In the genomic region with DNA sequence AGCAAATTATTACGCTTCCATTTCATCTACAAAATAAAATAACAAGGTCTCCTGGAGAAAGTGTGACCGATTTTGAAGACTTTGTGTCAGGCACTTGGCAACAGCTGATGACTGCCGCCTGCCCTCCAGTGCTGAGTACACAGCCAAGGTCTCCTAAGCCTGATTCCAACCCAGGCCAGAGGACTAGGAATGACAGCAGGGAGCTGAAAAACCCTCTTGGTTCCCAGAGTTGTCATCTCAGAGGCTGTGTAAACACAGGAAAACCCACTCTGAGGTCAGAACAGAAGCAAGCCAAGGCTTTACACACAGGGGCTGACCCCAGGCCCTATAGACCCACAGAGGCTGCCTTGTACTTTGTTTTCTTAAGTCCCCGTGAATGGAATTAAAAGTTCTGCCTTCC, we compare ENCODE assay signal across 11 mouse cellular contexts. TPM values are rescaled to one million over a fixed set of nuclear protein-coding genes. Genes with fewer than 3 reads are reported as not detected.
DNase-seq lines count a peak whose midpoint lies in the region; ATAC-seq and TF ChIP-seq lines count a peak whose summit lies in the region.
"Had no signal": no experiment of that assay in that cellular context is flagged by ENCODE, and none has a peak within 500 bp of the region (broad histone marks: within the 10 kb centered on the region; RNA-seq: fewer than 3 reads in every experiment).

No protein-coding gene starts in this region.

- H3K4me1 ChIP-seq in heart, embryonic 13.5 days, result peaks cover 30% of the 10 kb centered on the region
- H3K4me1 ChIP-seq in lung, embryonic 15.5 days, result peaks cover 27% of the 10 kb centered on the region
- H3K4me1 ChIP-seq in lung, adult 2 months (ENCODE audit: control insufficient read depth, insufficient read depth, low read length), result peaks cover 32% of the 10 kb centered on the region
- H3K4me1 ChIP-seq in stomach, embryonic 16.5 days (ENCODE audit: control insufficient read depth, insufficient read depth, low read length), result peaks cover 28% of the 10 kb centered on the region

- H3K36me3 ChIP-seq in heart, embryonic 13.5 days, result no peaks in the 10 kb centered on the region
- no peaks in the 10 kb centered on the region for H3K36me3 ChIP-seq in lung, embryonic 15.5 days
- no peaks in the 10 kb centered on the region for H3K36me3 ChIP-seq in stomach, embryonic 16.5 days (ENCODE audit: control insufficient read depth, insufficient read depth, low read length)
- H3K36me3 ChIP-seq: liver, embryonic 13.5 days had no signal

- H3K4me2 ChIP-seq in heart, embryonic 13.5 days, result no peak overlapping the region
- no peak overlapping the region for H3K4me2 ChIP-seq in lung, embryonic 15.5 days
- H3K4me2 ChIP-seq in stomach, embryonic 16.5 days (ENCODE audit: low read depth, low read length), result no peak overlapping the region
- H3K4me2 ChIP-seq: heart, embryonic 11.5 days; liver, embryonic 13.5 days had no signal

- no peak overlapping the region for H3K9ac ChIP-seq in heart, embryonic 13.5 days
- no peak overlapping the region for H3K9ac ChIP-seq in lung, embryonic 15.5 days
- H3K9ac ChIP-seq in stomach, embryonic 16.5 days (ENCODE audit: low read length), result no peak overlapping the region
- H3K9ac ChIP-seq: forebrain, postnatal 0 days; liver, embryonic 13.5 days had no signal

- H3K9me3 ChIP-seq in heart, embryonic 13.5 days, result no peaks in the 10 kb centered on the region
- H3K9me3 ChIP-seq in lung, embryonic 15.5 days, result no peaks in the 10 kb centered on the region
- H3K9me3 ChIP-seq in stomach, embryonic 16.5 days (replicated peaks; ENCODE audit: control insufficient read depth, low read length), result no peaks in the 10 kb centered on the region
- H3K9me3 ChIP-seq: liver, embryonic 13.5 days had no signal

- no peak for TF ChIP-seq POLR2A in lung, adult 2 months (IDR thresholded peaks at IDR 0.05; ENCODE audit: borderline replicate concordance, extremely low read depth, low read depth, low read length)

- DNase-seq in heart, adult 8-10 months (ENCODE audit: low spot score), result no peak
- no peak for DNase-seq in lung, adult 2 months
- DNase-seq in embryo, embryonic 11 days, result peak; percentile 34
- DNase-seq: forebrain, postnatal 0 days; kidney, adult 11 months; liver, embryonic 13.5 days had no signal

- no peak for TF ChIP-seq CTCF in lung, adult 2 months (IDR thresholded peaks at IDR 0.05; ENCODE audit: insufficient read depth, low read length)

- no peak overlapping the region for H3K4me3 ChIP-seq in heart, embryonic 13.5 days
- H3K4me3 ChIP-seq in lung, embryonic 15.5 days, result no peak overlapping the region
- H3K4me3 ChIP-seq in lung, adult 2 months (replicated peaks; ENCODE audit: extremely low read depth, low read depth, low read length), result no peak overlapping the region
- H3K4me3 ChIP-seq in stomach, embryonic 16.5 days (replicated peaks; ENCODE audit: low read length), result no peak overlapping the region
- H3K4me3 ChIP-seq: liver, embryonic 13.5 days had no signal

- H3K27ac ChIP-seq in heart, embryonic 13.5 days (replicated peaks), result peak overlapping the region; percentile 8
- H3K27ac ChIP-seq in lung, embryonic 15.5 days, result peak overlapping the region; percentile 54
- H3K27ac ChIP-seq in stomach, embryonic 16.5 days (ENCODE audit: low read length), result peak overlapping the region; percentile 53
- H3K27ac ChIP-seq: liver, embryonic 13.5 days had no signal

- H3K27me3 ChIP-seq in heart, embryonic 13.5 days (replicated peaks), result no peaks in the 10 kb centered on the region
- H3K27me3 ChIP-seq in lung, embryonic 15.5 days, result no peaks in the 10 kb centered on the region
- H3K27me3 ChIP-seq in stomach, embryonic 16.5 days (ENCODE audit: control insufficient read depth, insufficient read depth, low read length), result no peaks in the 10 kb centered on the region
- H3K27me3 ChIP-seq: liver, embryonic 13.5 days had no signal

- ATAC-seq in heart, embryonic 13.5 days (ENCODE audit: extremely low read depth, insufficient number of reproducible peaks, low FRiP score, low TSS enrichment), result no peak
- 0 out of 2 replicates have a peak, but pooled peaks have one; percentile 49 for ATAC-seq in lung, embryonic 15.5 days (ENCODE audit: borderline replicate concordance, extremely low read depth, low FRiP score, low TSS enrichment)
- ATAC-seq in stomach, embryonic 16.5 days (ENCODE audit: insufficient read depth, low FRiP score), result peak; percentile 44; the same call in 1 of the 2 replicates
- ATAC-seq in megakaryocyte progenitor cell, adult 5-6 weeks (replicated peaks; ENCODE audit: poor library complexity), result no peak
- ATAC-seq: forebrain, postnatal 0 days had no signal

- 59% methylated on average over 4 of the region's 4 CpGs for WGBS in heart, embryonic 13.5 days
- 33% methylated on average over 4 of the region's 4 CpGs for WGBS in lung, embryonic 15.5 days
- WGBS in lung, adult 2 months, result 33% methylated on average over 4 of the region's 4 CpGs
- 54% methylated on average over 4 of the region's 4 CpGs for WGBS in stomach, embryonic 16.5 days

RNA-seq across cellular contexts. Expression of gene Acap2, which starts 35.1 kb away (rescaled TPM):
- polyA plus RNA-seq in heart, embryonic 13.5 days (2015; fragmentation: Nextera tagmentation; extraction: Ambion mirVana), result 10.3 and 10.9 TPM in 2 replicates
- total RNA-seq in heart, adult 8-10 months (2022), result 10 to 100 TPM; 16.8 to 18.6 (median 17.4) TPM
- 24.6 and 27.2 TPM in 2 replicates for polyA plus RNA-seq in lung, embryonic 15.5 days (2015; fragmentation: Nextera tagmentation; extraction: Ambion mirVana)
- 18.6 and 21.8 TPM in 2 replicates for polyA plus RNA-seq in lung, adult 2 months (2012; rRNA removed)
- polyA plus RNA-seq in stomach, embryonic 16.5 days (2015; fragmentation: Nextera tagmentation; extraction: Ambion mirVana), result 20.4 and 21.4 TPM in 2 replicates
- total RNA-seq in megakaryocyte progenitor cell, adult 5-6 weeks (2015), result 30.1 and 30.7 TPM in 2 replicates
- total RNA-seq in megakaryocyte progenitor cell, adult 5-6 weeks (2017), result 39.4 and 46.9 TPM in 2 replicates

Comparison
In these comparisons a context has a peak if more than half of its experiments do, and no peak if none do; other contexts are left out.
1. ATAC-seq: peak in lung, embryonic 15.5 days (single experiment) and stomach, embryonic 16.5 days (single experiment); none in heart, embryonic 13.5 days (single experiment) and megakaryocyte progenitor cell, adult 5-6 weeks (single experiment).
2. Peak in every context shown above with its lines, with median percentiles within 50 percentile points of each other: H3K27ac ChIP-seq.